Mouse (Mus musculus): Measurements from ENCODE around the gene Loxl1.
"Not testable (repeated sequence)": the region's sequence is repeated elsewhere in the genome, so short reads cannot be mapped to it uniquely, and the experiment has no call there.

Loxl1 gene

GRCm38 (mm10) chr9:58278821-58279723, 33.9 kb downstream of the Loxl1 start:
- in situ Hi-C loops (cut with MboI; ENCODE audit: low sequenced_read_pairs) = no loop called here

- in situ Hi-C loops (cut with MboI; ENCODE audit: low sequenced_read_pairs) = no loop called here
Observed at GRCm38 (mm10) chr9:58278313-58278712, 34.7 kb downstream of the Loxl1 start.

- in situ Hi-C loops (cut with MboI; ENCODE audit: low sequenced_read_pairs) = no loop called here
Observed at GRCm38 (mm10) chr9:58276346-58276745, 36.6 kb downstream of the Loxl1 start.

GRCm38 (mm10) chr9:58275797-58276196, 37.2 kb downstream of the Loxl1 start:
- in situ Hi-C loops (cut with MboI; ENCODE audit: low sequenced_read_pairs) = no loop called here

GRCm38 (mm10) chr9:58275115-58275774, 37.7 kb downstream of the Loxl1 start:
- in situ Hi-C loops (cut with MboI; ENCODE audit: low sequenced_read_pairs) = no loop called here

- in situ Hi-C loops (cut with MboI; ENCODE audit: low sequenced_read_pairs) = no loop called here
Observed at GRCm38 (mm10) chr9:58274626-58275025, 38.4 kb downstream of the Loxl1 start.

GRCm38 (mm10) chr9:58274101-58274604, 38.8 kb downstream of the Loxl1 start:
- in situ Hi-C loops (cut with MboI; ENCODE audit: low sequenced_read_pairs) = no loop called here

- in situ Hi-C loops (cut with MboI; ENCODE audit: low sequenced_read_pairs) = no loop called here
Observed at GRCm38 (mm10) chr9:58272855-58273254, 40.1 kb downstream of the Loxl1 start.

- in situ Hi-C loops (cut with MboI; ENCODE audit: low sequenced_read_pairs) = no loop called here
Observed at GRCm38 (mm10) chr9:58272068-58272541, 40.9 kb downstream of the Loxl1 start.

GRCm38 (mm10) chr9:58271551-58271950, 41.4 kb downstream of the Loxl1 start:
- in situ Hi-C loops (cut with MboI; ENCODE audit: low sequenced_read_pairs) = not testable (repeated sequence)

GRCm38 (mm10) chr9:58271109-58271508, 41.9 kb downstream of the Loxl1 start:
- in situ Hi-C loops (cut with MboI; ENCODE audit: low sequenced_read_pairs) = no loop called here

- in situ Hi-C loops (cut with MboI; ENCODE audit: low sequenced_read_pairs) = no loop called here
Observed at GRCm38 (mm10) chr9:58270081-58270480, 42.9 kb downstream of the Loxl1 start.

- in situ Hi-C loops (cut with MboI; ENCODE audit: low sequenced_read_pairs) = no loop called here
Observed at GRCm38 (mm10) chr9:58268384-58269313, 44.3 kb downstream of the Loxl1 start.

- in situ Hi-C loops (cut with MboI; ENCODE audit: low sequenced_read_pairs) = no loop called here
Observed at GRCm38 (mm10) chr9:58267046-58267445, 45.9 kb downstream of the Loxl1 start.

- in situ Hi-C loops (cut with MboI; ENCODE audit: low sequenced_read_pairs) = no loop called here
Observed at GRCm38 (mm10) chr9:58266571-58267011, 46.4 kb downstream of the Loxl1 start.

- in situ Hi-C loops (cut with MboI; ENCODE audit: low sequenced_read_pairs) = no loop called here
Observed at GRCm38 (mm10) chr9:58265368-58265767, 47.6 kb downstream of the Loxl1 start.

GRCm38 (mm10) chr9:58262507-58262906, 50.5 kb downstream of the Loxl1 start:
- in situ Hi-C loops (cut with MboI; ENCODE audit: low sequenced_read_pairs) = no loop called here

GRCm38 (mm10) chr9:58255704-58256685, 57.0 kb downstream of the Loxl1 start:
- in situ Hi-C loops (cut with MboI; ENCODE audit: low sequenced_read_pairs) = no loop called here

- in situ Hi-C loops (cut with MboI; ENCODE audit: low sequenced_read_pairs) = no loop called here
Observed at GRCm38 (mm10) chr9:58255105-58255504, 57.9 kb downstream of the Loxl1 start.

- in situ Hi-C loops (cut with MboI; ENCODE audit: low sequenced_read_pairs) = not testable (repeated sequence)
Observed at GRCm38 (mm10) chr9:58253805-58254122, 59.2 kb downstream of the Loxl1 start.
